Mouse (Mus musculus) neural tube, postnatal 0 days (tissue): ENCODE data around the gene Tmem263. TPM values are rescaled to one million over a fixed set of nuclear protein-coding genes. Genes with fewer than 3 reads are reported as not detected.

Experiments used
- polyA plus RNA-seq: library from polyadenylated mRNA; unstranded; fragments of >200 nt; fragmentation: Nextera tagmentation; extraction: Ambion mirVana; gene quantifications from 2 replicates; pipeline ENCODE4 v1.2.1, GENCODE M21; 2015

Tmem263 gene
- 40.3 and 42.3 TPM in 2 replicates for polyA plus RNA-seq

DNA sequence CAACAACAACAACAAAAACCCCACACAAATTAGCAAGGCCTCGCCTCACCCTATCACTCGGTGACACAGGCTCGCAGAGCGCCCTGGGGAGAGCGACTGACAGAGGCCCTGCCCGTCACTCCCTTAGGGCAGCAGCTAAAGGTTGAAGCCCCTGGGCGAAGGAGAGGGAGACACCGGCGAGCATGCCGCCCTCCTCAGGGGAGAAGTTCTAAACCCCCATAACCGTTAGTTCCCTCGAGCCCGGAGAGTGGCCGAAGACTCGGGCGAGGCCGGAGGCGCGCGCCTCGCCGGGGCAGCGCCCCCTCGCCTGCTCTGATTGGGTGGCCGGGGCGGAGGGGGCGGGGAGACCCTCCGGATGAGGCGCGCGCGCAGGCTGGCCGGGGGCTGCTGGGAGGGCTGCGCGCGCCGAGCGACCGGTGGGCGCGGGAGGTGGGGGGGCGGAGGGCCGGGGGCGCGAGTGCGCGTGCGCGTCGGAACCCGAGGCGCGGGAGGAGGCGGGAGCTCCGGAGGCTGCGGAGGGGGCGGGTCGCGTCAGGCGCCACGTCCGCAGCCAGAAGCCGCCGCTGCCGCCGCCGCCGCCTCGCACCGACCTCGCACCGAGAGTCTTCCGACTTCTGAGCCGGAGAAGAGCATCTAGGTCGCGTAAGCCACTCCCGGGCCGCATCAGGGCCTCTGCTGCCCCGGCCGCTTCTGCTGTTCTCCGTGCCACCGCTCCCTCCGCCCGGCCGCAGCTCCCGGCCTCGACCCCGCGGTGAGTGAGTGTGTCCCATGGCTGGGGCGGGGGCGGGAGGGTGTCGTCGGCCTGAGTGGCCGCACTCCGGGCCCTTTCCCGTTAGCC is at the start of gene Tmem263, which contains the start of gene Fhl4:
TSS of gene Tmem263 (plus strand) at position 381 of the 838 bp plus-strand sequence.
TSS of gene Fhl4 (minus strand) at position 249 of the 838 bp plus-strand sequence.

GRCm38 (mm10) chr10:85127395-85128287 is 25.2 kb downstream of the Tmem263 start, which contains the start of gene Mterf2:
Gene Mterf2, minus strand, starts transcription at chr10:85128027.

Other genes starting within 250 kb of the Tmem263 start
- 29.8 and 31.3 TPM in 2 replicates for gene Ric8b, start 185.0 kb upstream of the Tmem263 start, polyA plus RNA-seq
- 1.4 and 2.4 TPM in 2 replicates for gene Fhl4, start 132 bp upstream of the Tmem263 start, polyA plus RNA-seq
- 19.6 and 22.4 TPM in 2 replicates for gene Mterf2, start 25.4 kb downstream of the Tmem263 start, polyA plus RNA-seq
- 28.3 and 29.7 TPM in 2 replicates for gene Cry1, start 82.4 kb downstream of the Tmem263 start, polyA plus RNA-seq